Mouse (Mus musculus) left cerebral cortex, adult 8-10 months (tissue): ENCODE results near the gene Rundc3a. TPM values are rescaled to one million over a fixed set of nuclear protein-coding genes. Genes with fewer than 3 reads are reported as not detected.

Experiments
- DNase-seq, 2 experiments: peaks; one replicate each; pipeline ENCODE4 v3.0.0; 2022; ENCODE audit warnings: low spot score in 2 of 2
- total RNA-seq, 4 experiments: library from RNA; stranded (reverse); gene quantifications; 2 replicates each; pipeline ENCODE4 v1.2.4; 2022

The Rundc3a gene
- total RNA-seq, 4 experiments from 2014 or later = 433 to 468 (median 439) TPM

DNA sequence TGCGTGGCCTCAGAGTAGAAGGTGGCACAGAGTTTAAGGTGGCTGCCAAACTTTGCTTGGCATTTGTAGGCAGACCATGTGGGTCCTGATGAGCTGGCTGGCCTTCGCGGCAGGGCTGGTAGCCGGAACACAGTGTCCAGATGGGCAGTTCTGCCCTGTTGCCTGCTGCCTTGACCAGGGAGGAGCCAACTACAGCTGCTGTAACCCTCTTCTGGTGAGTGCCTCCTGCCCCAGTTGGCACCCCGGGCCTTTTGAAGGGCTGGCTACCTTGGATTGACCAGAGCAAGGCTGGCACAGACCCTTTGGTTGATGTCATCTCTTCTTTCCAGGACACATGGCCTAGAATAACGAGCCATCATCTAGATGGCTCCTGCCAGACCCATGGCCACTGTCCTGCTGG, 39.7 kb downstream of the Rundc3a start:
- peak in 1 of 2 experiments; percentile 46 for DNase-seq

DNA sequence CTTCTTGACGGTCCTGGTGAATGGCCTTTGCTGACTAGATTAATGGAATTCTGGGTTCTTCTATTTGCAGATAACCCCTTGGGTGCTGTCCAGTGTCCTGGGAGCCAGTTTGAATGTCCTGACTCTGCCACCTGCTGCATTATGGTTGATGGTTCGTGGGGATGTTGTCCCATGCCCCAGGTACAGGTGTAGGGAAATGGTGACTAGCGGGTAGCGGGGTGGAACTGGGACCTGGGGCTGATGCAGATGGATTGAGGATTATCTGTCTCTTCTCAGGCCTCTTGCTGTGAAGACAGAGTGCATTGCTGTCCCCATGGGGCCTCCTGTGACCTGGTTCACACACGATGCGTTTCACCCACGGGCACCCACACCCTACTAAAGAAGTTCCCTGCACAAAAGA, 40.7 kb downstream of the Rundc3a start:
- no peak for DNase-seq

DNA sequence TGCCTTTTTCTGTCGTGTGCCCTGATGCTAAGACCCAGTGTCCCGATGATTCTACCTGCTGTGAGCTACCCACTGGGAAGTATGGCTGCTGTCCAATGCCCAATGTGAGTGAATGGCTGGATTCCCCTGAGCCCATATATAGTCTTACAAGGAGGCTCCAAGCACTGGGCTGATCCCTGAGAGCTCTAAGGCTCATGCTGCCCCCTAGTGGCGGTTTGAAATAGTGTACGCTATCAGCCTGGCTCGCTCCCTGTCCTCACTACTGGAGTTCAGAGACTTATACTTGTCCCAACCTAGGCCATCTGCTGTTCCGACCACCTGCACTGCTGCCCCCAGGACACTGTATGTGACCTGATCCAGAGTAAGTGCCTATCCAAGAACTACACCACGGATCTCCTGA, 41.2 kb downstream of the Rundc3a start:
- peak; percentile 76 to 77 for DNase-seq

GRCm38 (mm10) chr11:102434816-102435705, 41.9 kb downstream of the Rundc3a start:
- no peak for DNase-seq

- DNase-seq = no peak
These were observed 42.7 kb downstream of the Rundc3a start for GRCm38 (mm10) chr11:102435754-102436470.

DNA sequence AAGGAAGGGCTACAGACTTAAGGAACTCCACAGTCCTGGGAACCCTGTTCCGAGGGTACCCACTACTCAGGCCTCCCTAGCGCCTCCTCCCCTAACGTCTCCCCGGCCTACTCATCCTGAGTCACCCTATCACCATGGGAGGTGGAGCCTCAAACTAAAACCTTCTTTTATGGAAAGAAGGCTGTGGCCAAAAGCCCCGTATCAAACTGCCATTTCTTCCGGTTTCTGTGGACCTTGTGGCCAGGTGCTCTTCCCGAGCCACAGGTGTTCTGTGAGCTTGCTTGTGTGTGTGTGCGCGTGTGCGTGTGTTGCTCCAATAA, 43.2 kb downstream of the Rundc3a start:
- no peak for DNase-seq

- DNase-seq = peak; percentile 38 to 76
These were observed 44.2 kb downstream of the Rundc3a start for GRCm38 (mm10) chr11:102437120-102438061.

DNA sequence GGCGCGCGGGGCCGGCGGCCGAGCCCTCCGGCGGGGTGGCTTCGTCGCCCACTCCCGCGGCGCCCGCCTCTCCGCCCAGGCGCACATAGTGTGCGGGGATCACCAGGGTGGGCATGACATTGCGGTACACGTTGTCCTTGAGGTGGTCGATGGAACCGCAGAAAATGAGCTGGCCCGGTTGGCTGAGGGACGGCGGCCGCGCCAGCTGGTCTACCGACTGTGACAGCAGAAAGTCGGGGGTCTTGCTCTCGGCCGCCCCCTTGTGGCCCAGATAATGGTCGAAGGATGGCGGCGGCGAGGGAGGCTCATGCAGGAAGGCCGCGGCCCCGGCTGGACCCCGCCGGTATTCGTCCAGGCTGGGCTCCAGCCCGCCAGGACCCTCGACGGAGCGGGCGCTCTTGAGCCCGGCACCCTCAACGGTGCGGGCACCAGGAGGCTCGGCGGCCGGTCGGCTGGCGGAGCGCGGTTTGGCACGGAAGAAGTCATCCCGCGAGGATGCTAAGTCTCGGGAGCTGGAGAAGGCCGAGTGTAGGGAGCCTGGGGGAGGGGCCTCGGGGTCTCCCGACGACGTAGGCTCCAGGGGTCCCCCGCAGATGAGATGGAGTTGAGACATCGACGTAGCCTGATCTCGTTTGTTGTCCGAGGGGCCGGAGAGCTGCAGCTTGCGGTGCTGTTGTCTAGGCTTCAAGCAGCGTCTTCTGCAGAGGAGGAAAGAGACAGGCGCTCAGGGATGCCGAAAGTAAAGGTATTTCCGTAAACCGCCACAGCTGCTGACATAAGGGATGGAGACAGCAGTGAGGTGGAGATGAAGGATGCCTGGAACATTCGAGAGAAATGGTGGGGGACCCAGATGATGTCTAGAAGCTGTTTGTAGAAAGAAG, 45.2 kb downstream of the Rundc3a start:
- peak; percentile 60 to 75 for DNase-seq

- DNase-seq = no peak
These were observed 46.2 kb downstream of the Rundc3a start for GRCm38 (mm10) chr11:102439093-102440082.

DNA sequence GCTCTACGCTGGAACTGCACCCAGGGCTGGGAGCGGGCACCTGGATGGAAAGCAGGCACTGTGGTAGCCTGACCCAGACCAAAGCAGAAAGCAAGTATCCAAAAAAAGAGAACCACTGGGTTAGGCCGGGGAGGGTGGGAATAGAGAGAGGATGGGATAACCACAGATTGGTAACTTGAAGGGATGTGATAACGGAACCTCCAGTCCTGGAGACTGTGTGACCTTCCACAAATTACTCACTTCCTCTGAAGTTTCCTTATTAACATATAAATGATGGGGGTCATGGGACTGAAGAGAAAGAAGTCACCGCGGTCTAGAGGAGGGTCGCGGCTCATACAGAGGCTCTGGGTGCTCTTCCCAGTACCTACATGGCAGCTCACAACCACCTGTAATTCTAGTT, 47.1 kb downstream of the Rundc3a start:
- no peak for DNase-seq

DNA sequence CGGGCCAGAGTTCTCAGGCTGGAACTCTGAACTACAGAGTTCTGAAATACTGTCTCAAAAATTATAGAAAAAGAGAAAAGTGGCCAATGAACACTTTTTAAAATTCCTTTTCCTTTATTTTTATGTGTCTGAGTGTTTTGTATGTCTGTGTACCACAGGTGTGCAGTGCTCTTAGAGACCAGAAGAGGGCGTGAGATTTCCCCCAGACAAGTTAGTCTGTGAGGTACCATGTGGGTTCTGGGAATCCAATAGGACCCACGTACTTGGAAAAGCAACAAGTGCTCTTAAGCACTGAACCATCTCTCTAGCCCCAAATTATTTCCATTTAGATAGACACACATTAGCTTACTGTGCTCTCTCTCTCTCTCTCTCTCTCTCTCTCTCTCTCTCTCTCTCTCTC, 48.2 kb downstream of the Rundc3a start:
- no peak for DNase-seq

GRCm38 (mm10) chr11:102442089-102442488, 48.9 kb downstream of the Rundc3a start:
- DNase-seq = no peak

GRCm38 (mm10) chr11:102443740-102444139, 50.5 kb downstream of the Rundc3a start:
- no peak for DNase-seq

GRCm38 (mm10) chr11:102444321-102444720, 51.1 kb downstream of the Rundc3a start:
- no peak for DNase-seq

DNA sequence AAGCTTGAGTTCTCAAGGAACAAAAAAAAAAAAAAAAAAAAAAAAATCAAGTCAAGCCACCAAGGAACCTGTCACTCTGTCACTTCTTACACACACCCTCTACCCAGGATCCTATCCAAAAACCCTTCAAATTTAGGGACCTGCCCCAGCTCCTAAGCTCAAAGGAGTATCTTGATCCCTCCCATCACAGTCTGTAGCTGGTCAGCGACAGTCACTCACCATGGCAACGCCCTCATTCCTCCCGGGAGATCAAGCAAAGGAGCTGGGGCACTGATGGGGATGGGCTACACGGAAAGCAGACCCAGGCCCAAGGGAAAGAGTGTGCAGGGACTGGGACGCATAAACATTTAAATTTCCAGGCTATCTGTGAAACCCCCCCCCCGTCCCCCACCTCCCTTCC, 51.6 kb downstream of the Rundc3a start:
- no peak for DNase-seq

GRCm38 (mm10) chr11:102445264-102445890, 52.2 kb downstream of the Rundc3a start:
- peak in 1 of 2 experiments; percentile 69 for DNase-seq

- peak in 1 of 2 experiments; percentile 41 for DNase-seq
These were observed 52.7 kb downstream of the Rundc3a start for GRCm38 (mm10) chr11:102445891-102446361.

- no peak for DNase-seq
These were observed 53.6 kb downstream of the Rundc3a start for GRCm38 (mm10) chr11:102446581-102447461.
